Comparison of ENCODE assay signal across 8 mouse cellular contexts in the genomic region with DNA sequence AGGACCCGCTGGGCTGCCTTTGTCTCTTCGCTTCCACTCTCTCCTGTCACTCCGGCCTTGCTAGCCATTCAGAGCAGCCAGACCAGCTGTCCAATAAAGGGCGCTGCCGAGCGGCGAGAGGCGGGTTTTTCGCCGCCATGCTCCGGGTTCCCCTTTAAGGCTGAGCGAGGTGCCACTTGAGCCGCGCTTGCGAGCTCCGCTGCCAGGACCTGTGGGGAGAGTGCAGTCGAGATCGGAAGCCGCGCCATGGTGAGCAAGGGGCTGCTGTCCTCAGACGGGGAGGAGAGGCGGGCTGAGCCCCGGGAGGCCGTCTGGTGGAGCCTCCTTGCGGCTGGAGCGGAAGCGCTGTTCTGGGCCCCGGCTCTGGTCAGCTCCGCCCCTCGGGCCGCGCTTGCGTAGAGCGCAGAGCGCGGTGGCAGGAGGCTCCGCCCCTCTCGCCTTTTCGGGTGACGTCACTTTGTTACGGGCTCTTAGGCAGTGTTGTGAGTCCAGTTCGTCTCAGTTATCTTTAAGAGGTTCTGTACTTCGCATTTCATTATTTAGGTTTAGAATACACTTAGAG. TPM values are rescaled to one million over a fixed set of nuclear protein-coding genes. Genes with fewer than 3 reads are reported as not detected.
A peak's percentile ranks its signal among the peaks of the same experiment; 100 is the strongest.
DNase-seq lines count a peak whose midpoint lies in the region; ATAC-seq and TF ChIP-seq lines count a peak whose summit lies in the region.

Zfp619 (plus strand) TSS at position 151 of the 562 bp plus-strand sequence.

- peak; percentile 82 for TF ChIP-seq CTCF in liver, embryonic 14.5 days (IDR thresholded peaks at IDR 0.05; ENCODE audit: low read depth)
- peak; percentile 83 for TF ChIP-seq CTCF in stomach, postnatal 0 days (IDR thresholded peaks at IDR 0.05; ENCODE audit: low read depth)

- peak; percentile 98 for ATAC-seq in heart, embryonic 15.5 days (replicated peaks; ENCODE audit: insufficient number of reproducible peaks, insufficient read depth, low FRiP score, low read depth)
- peak; percentile 97 for ATAC-seq in liver, embryonic 14.5 days (ENCODE audit: insufficient read depth)
- peak; percentile 99 for ATAC-seq in neural tube, embryonic 11.5 days (ENCODE audit: insufficient read depth, low FRiP score, low TSS enrichment)
- ATAC-seq in stomach, postnatal 0 days (ENCODE audit: low FRiP score, low TSS enrichment), result peak; percentile 100

- WGBS in forebrain, embryonic 10.5 days, result under 1% methylated on average over 43 of the region's 43 CpGs
- under 1% methylated on average over 43 of the region's 43 CpGs for WGBS in heart, embryonic 15.5 days
- WGBS in liver, embryonic 14.5 days (ENCODE audit: insufficient replicate concordance), result under 1% methylated on average over 43 of the region's 43 CpGs
- under 1% methylated on average over 43 of the region's 43 CpGs for WGBS in neural tube, embryonic 11.5 days
- WGBS in stomach, postnatal 0 days, result under 1% methylated on average over 43 of the region's 43 CpGs

- no peaks in the 10 kb centered on the region for H3K4me1 ChIP-seq in forebrain, embryonic 10.5 days
- no peaks in the 10 kb centered on the region for H3K4me1 ChIP-seq in heart, embryonic 15.5 days (replicated peaks)
- 0 out of 4 replicates have a peak, but pooled peaks cover 0 to 2% of the 10 kb centered on the region in 2 experiments for H3K4me1 ChIP-seq in liver, embryonic 14.5 days (replicated peaks; ENCODE audit: control insufficient read depth in 2 of 2, insufficient read depth in 2 of 2, low read length in 1 of 2)
- no peaks in the 10 kb centered on the region for H3K4me1 ChIP-seq in neural tube, embryonic 11.5 days (ENCODE audit: control insufficient read depth, insufficient read depth, low read length)
- no peaks in the 10 kb centered on the region for H3K4me1 ChIP-seq in stomach, postnatal 0 days (replicated peaks; ENCODE audit: control insufficient read depth, insufficient read depth)

- no peaks in the 10 kb centered on the region for H3K27me3 ChIP-seq in forebrain, embryonic 10.5 days (ENCODE audit: poor library complexity, severe bottlenecking)
- no peaks in the 10 kb centered on the region for H3K27me3 ChIP-seq in heart, embryonic 15.5 days
- H3K27me3 ChIP-seq in liver, embryonic 14.5 days (ENCODE audit: control insufficient read depth, insufficient read depth, low read length), result no peaks in the 10 kb centered on the region
- H3K27me3 ChIP-seq in neural tube, embryonic 11.5 days (ENCODE audit: control insufficient read depth, insufficient read depth, low read length), result no peaks in the 10 kb centered on the region
- H3K27me3 ChIP-seq in stomach, postnatal 0 days (ENCODE audit: control insufficient read depth, insufficient read depth, low read length), result no peaks in the 10 kb centered on the region

- DNase-seq in CD8-positive naive resting alpha-beta T cell, adult 2 months (ENCODE audit: low read depth in 2 of 2, low spot score in 2 of 2), result peak; percentile 91
- peak; percentile 87 for DNase-seq in c-Kit-positive CD71-negative TER-119-negative erythroid progenitor cells, embryonic 14.5 days (ENCODE audit: low read depth)
- peak; percentile 91 for DNase-seq in forebrain, embryonic 10.5 days (ENCODE audit: extremely low spot score, low spot score)
- peak; percentile 94 to 96 for DNase-seq in kidney, postnatal 25 days
- DNase-seq in liver, embryonic 14.5 days (ENCODE audit: low read depth in 3 of 3, low spot score in 3 of 3), result peak; percentile 84 to 87 (median 86)
- DNase-seq in neural tube, embryonic 11.5 days (ENCODE audit: low spot score), result peak; percentile 96
- peak; percentile 95 for DNase-seq in stomach, postnatal 0 days (ENCODE audit: low spot score)

- H3K36me3 ChIP-seq in forebrain, embryonic 10.5 days (replicated peaks), result peaks cover 6% of the 10 kb centered on the region; the same call in 1 of the 2 replicates
- H3K36me3 ChIP-seq in heart, embryonic 15.5 days, result no peaks in the 10 kb centered on the region
- H3K36me3 ChIP-seq in liver, embryonic 14.5 days (replicated peaks; ENCODE audit: control insufficient read depth, insufficient read depth, low read depth), result no peaks in the 10 kb centered on the region
- no peaks in the 10 kb centered on the region for H3K36me3 ChIP-seq in neural tube, embryonic 11.5 days (ENCODE audit: control insufficient read depth, insufficient read depth, low read length)
- H3K36me3 ChIP-seq in stomach, postnatal 0 days (ENCODE audit: control insufficient read depth, insufficient read depth, low read length), result no peaks in the 10 kb centered on the region

- peak within 1 kb of the TSS; percentile 67 for H3K4me3 ChIP-seq in forebrain, embryonic 10.5 days
- H3K4me3 ChIP-seq in heart, embryonic 15.5 days, result peak within 1 kb of the TSS; percentile 88
- H3K4me3 ChIP-seq in liver, embryonic 14.5 days (ENCODE audit: insufficient read depth in 1 of 2, low read depth in 2 of 2, low read length in 2 of 2), result peak within 1 kb of the TSS; percentile 73 to 84
- H3K4me3 ChIP-seq in neural tube, embryonic 11.5 days (ENCODE audit: low read depth, low read length), result peak within 1 kb of the TSS; percentile 52
- peak within 1 kb of the TSS; percentile 46 for H3K4me3 ChIP-seq in stomach, postnatal 0 days (ENCODE audit: low read depth, low read length)

- H3K9ac ChIP-seq in heart, embryonic 15.5 days, result peak within 1 kb of the TSS; percentile 88
- peak within 1 kb of the TSS; percentile 87 for H3K9ac ChIP-seq in liver, embryonic 14.5 days (replicated peaks)
- H3K9ac ChIP-seq in neural tube, embryonic 11.5 days (ENCODE audit: low read length), result peak within 1 kb of the TSS; percentile 78
- H3K9ac ChIP-seq in stomach, postnatal 0 days (ENCODE audit: low read length), result peak within 1 kb of the TSS; percentile 72

- H3K4me2 ChIP-seq in heart, embryonic 15.5 days, result peak within 1 kb of the TSS; percentile 63
- peak within 1 kb of the TSS; percentile 79 for H3K4me2 ChIP-seq in liver, embryonic 14.5 days (ENCODE audit: low read depth)
- peak within 1 kb of the TSS; percentile 44 for H3K4me2 ChIP-seq in neural tube, embryonic 11.5 days (ENCODE audit: low read depth)
- peak within 1 kb of the TSS; percentile 60 for H3K4me2 ChIP-seq in stomach, postnatal 0 days (replicated peaks; ENCODE audit: low read depth)

- H3K27ac ChIP-seq in forebrain, embryonic 10.5 days, result peak within 1 kb of the TSS; percentile 97
- H3K27ac ChIP-seq in heart, embryonic 15.5 days, result peak within 1 kb of the TSS; percentile 100
- peak within 1 kb of the TSS; percentile 67 for H3K27ac ChIP-seq in liver, embryonic 14.5 days
- H3K27ac ChIP-seq in neural tube, embryonic 11.5 days (ENCODE audit: low read depth, low read length), result peak within 1 kb of the TSS; percentile 92
- H3K27ac ChIP-seq in stomach, postnatal 0 days (replicated peaks), result peak within 1 kb of the TSS; percentile 95

- TF ChIP-seq EP300 in liver, embryonic 14.5 days (IDR thresholded peaks at IDR 0.05; ENCODE audit: low read depth), result no peak
- no peak for TF ChIP-seq EP300 in stomach, postnatal 0 days (optimal IDR thresholded peaks at IDR 0.05)

- peaks cover 18% of the 10 kb centered on the region; the same call in 1 of the 2 replicates for H3K9me3 ChIP-seq in forebrain, embryonic 10.5 days
- H3K9me3 ChIP-seq in heart, embryonic 15.5 days (replicated peaks), result no peaks in the 10 kb centered on the region
- no peaks in the 10 kb centered on the region for H3K9me3 ChIP-seq in liver, embryonic 14.5 days (ENCODE audit: control insufficient read depth, low read length)
- H3K9me3 ChIP-seq in neural tube, embryonic 11.5 days (ENCODE audit: control insufficient read depth, low read length), result no peaks in the 10 kb centered on the region
- no peaks in the 10 kb centered on the region for H3K9me3 ChIP-seq in stomach, postnatal 0 days (ENCODE audit: control insufficient read depth, low read length)

RNA-seq across cellular contexts. Expression of gene Zfp619, which starts in this region (rescaled TPM):
- polyA plus RNA-seq in forebrain, embryonic 10.5 days (2016; fragmentation: Nextera tagmentation; extraction: Ambion mirVana), result 2.8 and 3.1 TPM in 2 replicates
- 1.2 and 1.4 TPM in 2 replicates for polyA plus RNA-seq in heart, embryonic 15.5 days (2015; fragmentation: Nextera tagmentation; extraction: Ambion mirVana)
- polyA plus RNA-seq in liver, embryonic 14.5 days (2012; rRNA removed), result 0.22 and 0.25 TPM in 2 replicates
- polyA plus RNA-seq in liver, embryonic 14.5 days (2014; fragmentation: Nextera tagmentation; extraction: Ambion mirVana), result 0.14 and 0.29 TPM in 2 replicates
- 4.0 and 4.2 TPM in 2 replicates for polyA plus RNA-seq in neural tube, embryonic 11.5 days (2014; fragmentation: Nextera tagmentation; extraction: Ambion mirVana)
- 0.50 and 0.62 TPM in 2 replicates for polyA plus RNA-seq in stomach, postnatal 0 days (2015; fragmentation: Nextera tagmentation; extraction: Ambion mirVana)

Comparison
In these comparisons a context has a peak if more than half of its experiments do, and no peak if none do; other contexts are left out.
1. Peak in every context shown above with its lines: DNase-seq, ATAC-seq, H3K4me3 ChIP-seq and H3K27ac ChIP-seq.
2. Peak in DNase-seq, ATAC-seq, H3K4me3 ChIP-seq, H3K27ac ChIP-seq, H3K9ac ChIP-seq and H3K4me2 ChIP-seq in liver, embryonic 14.5 days; RNA of the gene not detected or under 1 TPM.
3. Peak in DNase-seq, ATAC-seq, H3K4me3 ChIP-seq, H3K27ac ChIP-seq, H3K9ac ChIP-seq and H3K4me2 ChIP-seq in stomach, postnatal 0 days; RNA of the gene not detected or under 1 TPM.